Mouse (Mus musculus) gastrocnemius, postnatal 10 days (tissue): ENCODE data around the gene Tsc22d1. TPM values are rescaled to one million over a fixed set of nuclear protein-coding genes. Genes with fewer than 3 reads are reported as not detected.
A peak's percentile ranks its signal among the peaks of the same experiment; 100 is the strongest.

ENCODE experiments used
- DNase-seq: peaks from one replicate; pipeline ENCODE4 v3.0.0; 2021; ENCODE audit warnings: mixed read lengths
- total RNA-seq, 2 experiments: library from RNA; stranded (reverse); gene quantifications; 2 replicates each; pipeline ENCODE4 v1.2.3; 2021

Tsc22d1 gene
- total RNA-seq, 2 experiments from 2014 or later: 155 to 161 TPM

DNA sequence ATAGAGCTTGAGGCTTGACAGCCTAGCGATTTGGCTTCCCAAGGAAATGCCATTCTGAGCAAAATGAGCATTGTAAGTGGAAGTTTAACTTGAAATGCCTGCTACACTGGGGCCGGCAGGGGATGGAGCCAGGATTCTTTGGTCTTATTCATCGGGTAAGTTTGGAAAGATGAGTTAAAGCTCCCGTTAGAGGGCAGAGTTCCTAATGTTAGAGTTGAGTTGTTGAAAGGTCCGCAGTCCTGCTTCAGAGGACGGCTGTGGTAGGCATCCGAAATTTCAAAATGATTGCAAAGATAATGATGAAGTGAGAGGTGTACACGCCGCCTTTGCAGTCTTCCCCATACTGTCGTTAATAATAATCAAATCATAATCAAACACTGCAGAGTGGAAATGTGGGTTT is 27.4 kb downstream of the Tsc22d1 start:
- DNase-seq: no peak

DNA sequence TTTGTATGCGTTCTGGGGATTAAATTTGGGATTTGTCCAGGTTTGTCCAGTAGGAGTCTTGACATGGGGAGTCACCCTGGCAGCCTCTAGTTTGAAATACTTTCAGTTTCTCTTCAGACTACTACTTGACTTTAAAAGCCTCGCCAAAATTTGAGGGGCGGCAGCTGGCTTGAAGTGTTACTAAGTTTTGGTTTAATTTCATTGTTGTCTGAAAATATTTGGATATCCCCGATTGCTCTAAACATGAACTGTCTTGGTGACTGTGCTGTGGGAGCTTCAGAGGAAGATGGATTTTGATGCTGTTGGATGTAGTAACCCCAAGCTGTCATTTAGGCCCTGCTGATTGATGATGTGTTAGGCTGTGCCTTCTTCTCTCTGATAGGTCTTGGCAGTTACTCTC is 34.2 kb downstream of the Tsc22d1 start:
- no peak for DNase-seq

DNA sequence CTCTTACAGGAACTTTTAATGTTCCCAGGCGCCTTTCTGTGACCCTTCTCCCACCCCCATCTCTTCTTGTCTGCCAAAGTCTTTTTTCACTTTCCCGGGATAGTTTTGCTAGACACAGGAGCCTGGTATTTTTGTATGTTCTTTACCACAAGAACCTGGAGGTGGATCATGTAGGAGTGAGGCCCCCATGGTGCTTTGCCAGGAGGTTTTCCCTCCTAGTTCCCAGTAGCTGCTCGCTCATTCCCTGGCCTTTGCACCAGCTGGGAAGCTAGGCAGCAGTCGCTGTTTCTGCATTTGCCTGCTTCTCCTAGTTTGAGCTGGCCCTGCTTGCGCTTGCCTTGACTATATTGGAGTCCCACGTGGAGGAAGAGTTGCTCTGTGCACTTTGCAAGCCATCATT is 36.2 kb downstream of the Tsc22d1 start:
- no peak for DNase-seq

DNA sequence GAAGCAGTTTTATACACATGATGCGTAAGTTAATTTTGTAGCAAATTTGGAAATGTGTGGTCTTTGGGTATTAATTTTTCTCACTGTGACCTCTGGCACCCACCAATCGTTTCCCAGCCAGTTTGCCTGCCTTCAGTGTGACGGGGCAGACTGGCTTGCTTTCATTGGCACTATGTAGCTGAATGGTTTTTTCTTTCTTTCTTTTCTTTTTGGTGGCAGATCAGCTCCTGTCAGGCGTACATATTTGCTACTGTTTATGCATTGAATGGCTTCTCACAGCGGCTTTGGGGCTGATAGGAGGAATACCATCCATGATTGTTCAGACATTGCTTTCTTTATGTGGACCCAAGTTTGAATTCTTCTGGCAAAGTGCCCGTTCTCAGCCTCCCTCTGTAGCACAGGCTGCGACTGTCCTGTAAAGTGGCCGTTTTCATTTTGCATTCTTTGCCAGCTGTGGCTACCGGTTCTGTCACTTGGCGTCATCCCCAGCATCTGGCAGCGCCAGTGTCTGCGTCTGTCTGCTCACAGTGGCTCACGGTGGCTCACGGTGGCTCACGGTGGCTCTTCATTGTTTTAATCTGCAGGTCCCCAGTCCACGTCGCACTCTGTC is 38.1 kb downstream of the Tsc22d1 start:
- no peak for DNase-seq

DNA sequence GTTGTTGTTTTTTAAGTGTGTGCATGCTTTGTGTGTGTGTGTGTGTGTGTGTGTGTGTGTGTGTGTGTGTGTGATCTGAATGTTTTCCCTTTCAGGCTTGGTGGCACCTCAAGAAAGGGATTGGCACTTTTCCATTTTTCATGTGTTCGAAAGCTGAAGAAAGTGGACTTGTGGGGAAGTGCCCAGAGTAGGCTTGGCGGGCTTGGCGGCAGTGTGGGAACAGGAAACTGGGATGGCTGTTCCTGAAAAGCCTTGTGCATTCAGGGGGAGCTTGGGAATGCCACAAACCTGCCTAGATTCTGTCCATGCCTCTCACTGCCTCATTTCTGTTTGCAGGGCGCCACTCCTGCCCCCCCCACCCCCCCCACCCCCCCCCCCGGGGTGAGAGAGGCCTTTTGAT is 39.9 kb downstream of the Tsc22d1 start:
- no peak for DNase-seq

DNA sequence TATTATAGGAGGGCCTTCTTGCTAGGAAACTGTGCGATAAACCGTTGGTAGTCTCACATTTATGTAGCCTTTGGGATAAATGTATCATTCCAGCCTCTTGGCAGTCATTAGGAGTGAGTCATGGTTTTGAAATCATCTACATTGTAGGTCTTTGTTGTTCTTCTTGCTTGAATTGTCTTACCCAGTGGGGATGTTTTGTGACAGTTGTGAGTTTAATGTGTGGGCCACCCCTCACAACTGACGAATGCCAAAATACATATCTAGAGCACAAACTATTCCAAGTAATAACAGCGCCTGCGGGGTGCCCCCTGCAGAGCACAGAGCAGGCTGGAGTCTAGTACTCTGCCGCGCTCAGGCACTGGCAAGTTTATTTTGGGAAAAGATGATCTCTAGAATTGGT is 40.4 kb downstream of the Tsc22d1 start:
- DNase-seq: no peak

DNA sequence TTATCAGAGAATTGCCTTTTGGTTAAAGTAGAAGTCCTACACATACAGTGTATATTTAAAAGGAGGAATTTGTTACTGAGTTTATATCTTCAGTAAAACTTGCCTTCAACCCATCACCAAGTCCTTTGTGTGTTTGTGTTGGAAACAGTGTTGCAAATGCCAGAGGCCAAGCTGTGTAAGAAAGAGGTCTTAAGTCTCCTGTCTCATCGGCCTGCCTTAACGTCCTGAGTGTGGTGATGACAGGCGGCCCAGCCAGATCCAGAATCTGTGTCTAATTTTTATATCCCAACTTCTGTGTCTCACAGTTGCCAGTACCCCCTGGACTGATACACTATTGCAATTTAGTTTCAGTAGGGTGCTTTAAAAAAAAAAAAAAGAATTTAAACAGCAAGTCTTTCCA is 42.9 kb downstream of the Tsc22d1 start:
- no peak for DNase-seq

DNA sequence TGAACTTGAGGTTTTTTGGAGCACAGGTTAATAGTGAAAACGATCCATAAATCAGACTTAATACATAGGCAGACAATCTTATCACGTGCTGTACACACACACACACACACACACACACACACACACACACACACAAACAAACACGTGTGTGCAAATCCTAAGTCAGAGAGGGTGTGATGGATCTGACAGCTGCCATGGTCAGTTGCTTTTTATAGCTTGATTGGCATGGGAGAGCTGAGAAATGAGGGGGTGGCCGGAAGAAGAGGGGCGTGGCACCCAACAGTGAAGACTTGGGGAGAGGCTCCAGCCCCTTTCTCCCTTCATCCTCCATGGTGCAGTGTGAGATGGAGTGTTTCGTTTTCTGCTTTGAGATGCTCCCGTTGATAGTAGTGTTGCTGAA is 45.4 kb downstream of the Tsc22d1 start:
- DNase-seq: no peak

DNA sequence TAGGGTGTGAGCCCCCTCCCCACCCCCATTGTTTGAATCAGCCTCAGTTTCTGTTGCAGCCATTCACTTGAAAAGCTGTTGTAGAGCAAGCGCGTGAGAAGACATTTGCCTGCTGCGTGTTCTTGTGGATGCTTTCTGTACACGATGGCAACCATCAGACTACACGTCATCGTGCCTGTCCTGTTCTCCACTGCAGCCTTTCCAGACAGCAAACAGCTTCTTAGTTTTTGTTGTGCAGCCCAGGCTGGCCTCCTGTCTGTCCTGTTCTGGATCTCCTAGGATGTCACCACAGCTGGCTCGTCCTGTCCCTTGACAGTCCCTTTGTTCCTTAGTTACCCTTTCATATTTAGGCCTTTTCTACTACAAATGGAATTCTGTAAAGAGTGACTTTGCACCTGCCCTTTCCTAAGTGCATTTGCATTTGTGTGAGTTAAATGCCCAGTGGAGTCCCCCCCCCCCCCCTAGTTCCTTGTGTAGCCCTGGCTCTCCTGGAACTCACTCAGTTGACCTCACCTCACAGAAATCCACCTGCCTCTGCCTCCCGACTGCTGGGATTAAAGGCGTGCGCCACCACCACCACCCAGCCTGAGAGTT is 46.5 kb downstream of the Tsc22d1 start:
- no peak for DNase-seq

DNA sequence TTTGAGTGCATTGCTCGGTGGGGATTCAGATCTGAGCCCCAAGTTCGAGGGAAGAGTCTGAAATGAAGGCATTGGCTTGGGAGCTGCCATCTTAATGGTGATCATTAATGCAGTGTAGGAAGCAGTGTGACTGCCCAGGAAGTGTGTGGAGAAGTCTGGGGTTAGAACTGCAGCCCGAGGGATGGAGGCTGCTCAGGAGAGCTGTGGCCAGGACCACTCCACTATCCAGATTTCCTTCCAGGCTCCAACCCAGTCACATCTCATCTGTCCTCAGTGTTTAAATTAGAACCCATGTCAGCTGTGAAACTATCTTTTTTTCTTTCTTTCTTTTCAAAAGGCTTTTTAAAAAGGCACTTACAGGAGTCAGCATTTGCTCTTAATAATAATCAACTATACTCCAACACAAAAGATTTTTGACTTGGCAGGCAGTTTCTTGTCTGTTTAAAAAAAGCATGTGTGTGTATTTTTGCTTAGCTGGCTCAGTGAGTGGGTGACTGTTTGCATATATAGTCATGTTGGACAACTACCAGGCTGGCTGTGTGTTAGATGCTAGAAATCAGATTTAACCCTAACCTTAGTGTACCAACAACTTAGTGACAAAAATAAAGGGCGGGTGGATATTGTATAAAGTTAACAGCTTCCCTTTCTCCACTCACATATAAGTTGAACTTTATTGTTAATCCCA is 48.8 kb downstream of the Tsc22d1 start:
- no peak for DNase-seq

DNA sequence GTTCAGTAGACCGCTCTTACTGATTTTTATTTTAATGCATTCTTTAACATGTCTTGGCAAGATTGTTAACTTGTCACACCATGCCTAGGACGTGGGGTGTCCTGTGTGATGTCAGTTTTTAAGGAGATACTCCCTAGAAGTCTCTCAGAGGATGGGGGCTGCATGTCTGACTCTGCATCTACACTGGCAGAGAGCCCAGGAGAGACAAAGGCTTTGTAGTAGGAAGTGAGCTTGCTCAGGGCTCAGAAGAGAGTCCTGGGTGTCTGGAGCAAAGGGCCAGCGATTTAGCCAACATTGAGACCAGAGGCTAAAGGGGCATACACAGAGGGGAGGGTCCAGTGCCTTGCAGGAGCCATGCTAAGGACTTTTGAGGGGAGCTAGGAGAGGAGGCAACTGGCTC is 50.2 kb downstream of the Tsc22d1 start:
- DNase-seq: no peak

DNA sequence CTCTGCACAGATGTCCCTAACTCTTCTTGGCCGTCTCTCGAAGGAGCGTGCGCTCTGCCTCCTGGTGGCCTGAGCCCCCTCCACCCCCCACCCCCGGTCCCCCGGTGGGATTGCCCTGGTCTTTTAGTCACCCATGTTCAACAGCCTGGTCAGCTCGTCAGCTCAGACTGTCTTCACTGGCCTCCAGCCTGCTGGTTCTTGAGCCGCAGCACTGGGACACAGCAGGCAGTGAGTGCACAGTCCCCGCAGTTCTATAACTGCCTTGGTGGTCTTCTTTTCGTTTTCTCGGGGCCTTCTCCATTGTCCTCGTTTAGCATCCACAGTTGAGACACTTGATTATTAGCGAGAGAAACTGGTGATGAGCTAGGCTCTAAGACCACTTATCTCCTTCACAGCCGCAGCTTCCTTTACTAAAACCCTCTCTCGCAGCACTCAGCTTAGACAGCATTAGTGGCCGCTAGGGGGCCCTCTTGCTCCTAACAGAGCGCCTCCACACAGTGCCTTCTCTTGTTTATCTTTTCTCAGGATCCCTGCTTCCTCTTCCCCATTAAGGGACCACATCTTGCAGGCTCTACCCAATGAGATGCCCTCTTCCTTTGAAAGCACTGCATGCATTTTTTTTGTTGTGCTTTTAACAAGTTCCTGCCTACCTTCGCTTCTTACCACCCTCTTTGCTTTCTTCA is 52.0 kb downstream of the Tsc22d1 start:
- DNase-seq: peak; percentile 91

DNA sequence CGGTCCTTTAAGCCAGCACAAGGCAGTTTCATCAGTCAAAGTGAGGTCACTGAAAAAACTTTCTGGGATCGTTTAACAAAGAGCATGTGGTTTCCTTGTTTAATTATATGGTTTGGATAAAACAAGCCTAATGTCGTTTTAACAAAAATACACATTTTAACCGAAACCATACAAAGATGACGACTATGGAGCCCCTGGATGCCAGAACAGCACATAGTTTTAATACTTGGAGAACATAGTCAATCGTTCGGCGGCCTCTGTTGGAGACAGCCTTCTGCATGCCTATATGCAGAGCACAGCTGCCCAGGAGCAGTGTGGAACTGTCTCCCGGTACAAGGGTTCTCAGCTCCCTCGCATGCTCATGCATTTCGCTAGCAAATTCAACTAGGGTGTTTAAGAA is 53.2 kb downstream of the Tsc22d1 start:
- DNase-seq: no peak

DNA sequence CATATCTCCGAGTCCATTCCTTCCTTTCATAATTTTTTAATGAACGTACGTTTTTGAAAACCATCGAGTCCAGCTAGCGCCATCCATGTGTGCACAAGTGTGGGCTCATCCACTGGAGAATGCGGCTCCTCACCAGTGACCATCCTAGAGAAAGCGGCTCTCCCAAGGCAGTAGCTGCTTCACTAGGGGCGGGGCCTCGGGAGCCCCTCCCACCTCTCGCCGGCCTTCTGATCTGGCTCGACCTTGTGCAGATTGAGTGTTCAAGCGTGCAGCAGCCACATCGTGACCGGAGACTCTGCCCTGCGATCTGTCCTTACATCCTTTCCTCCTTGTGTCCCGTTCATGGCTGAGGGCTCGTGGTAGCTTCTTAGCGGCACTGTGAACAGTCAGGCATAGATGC is 56.5 kb downstream of the Tsc22d1 start:
- no peak for DNase-seq

DNA sequence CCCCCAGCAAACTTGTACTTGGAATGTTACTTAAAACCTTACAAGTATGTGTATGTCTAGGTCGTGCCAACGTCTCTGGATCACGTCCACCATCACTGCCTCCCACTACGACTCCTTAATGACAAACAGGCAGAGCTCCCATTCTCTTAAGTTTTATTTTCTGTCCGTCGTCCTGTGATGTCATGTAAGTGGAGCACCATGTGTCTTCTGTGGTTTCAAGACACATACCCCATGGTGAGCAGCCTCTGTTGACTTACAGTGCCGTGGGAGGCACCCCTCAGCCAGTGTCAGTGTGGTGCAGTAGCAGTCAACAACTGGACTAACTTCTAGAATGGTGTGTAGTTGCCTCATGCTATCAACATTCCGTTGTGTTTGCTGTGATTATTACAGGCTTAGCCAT is 57.7 kb downstream of the Tsc22d1 start:
- DNase-seq: no peak

DNA sequence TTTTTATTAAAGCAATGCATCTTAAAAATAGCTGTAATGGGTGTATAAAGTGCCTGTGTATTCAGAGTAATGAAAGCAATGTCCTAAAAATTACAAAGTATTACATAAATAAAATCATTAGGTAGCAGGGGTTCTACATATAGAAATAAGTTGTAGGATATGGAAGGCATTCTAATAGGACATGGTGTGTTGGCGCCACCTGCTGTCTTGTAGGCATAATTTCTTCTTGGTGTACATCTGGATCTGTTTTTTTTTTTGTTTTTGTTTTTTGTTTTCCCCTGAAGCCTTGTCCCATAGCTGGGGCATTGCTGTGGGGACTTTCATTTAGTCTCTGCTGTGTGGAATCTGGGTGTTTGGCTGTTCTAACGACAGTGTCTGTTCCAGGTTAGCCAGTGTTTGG is 58.6 kb downstream of the Tsc22d1 start:
- DNase-seq: peak; percentile 44

DNA sequence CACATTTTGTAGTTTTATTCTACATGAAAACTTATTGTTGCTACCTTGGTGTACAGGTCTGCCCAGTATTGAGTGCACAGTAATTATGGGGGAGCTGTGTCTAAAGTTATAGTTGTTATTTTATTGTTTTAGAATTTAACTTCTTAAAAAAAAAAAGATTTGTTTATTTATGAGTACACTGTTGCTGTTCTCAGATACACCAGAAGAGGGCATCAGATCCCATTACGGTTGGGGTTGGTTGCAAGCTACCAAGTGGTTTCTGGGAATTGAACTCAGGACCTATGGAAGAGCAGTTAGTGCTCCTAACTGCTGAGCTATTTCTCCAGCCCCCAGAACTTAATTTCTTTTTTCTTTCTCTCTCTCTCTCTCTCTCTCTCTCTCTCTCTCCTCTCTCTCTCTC is 59.4 kb downstream of the Tsc22d1 start:
- no peak for DNase-seq

DNA sequence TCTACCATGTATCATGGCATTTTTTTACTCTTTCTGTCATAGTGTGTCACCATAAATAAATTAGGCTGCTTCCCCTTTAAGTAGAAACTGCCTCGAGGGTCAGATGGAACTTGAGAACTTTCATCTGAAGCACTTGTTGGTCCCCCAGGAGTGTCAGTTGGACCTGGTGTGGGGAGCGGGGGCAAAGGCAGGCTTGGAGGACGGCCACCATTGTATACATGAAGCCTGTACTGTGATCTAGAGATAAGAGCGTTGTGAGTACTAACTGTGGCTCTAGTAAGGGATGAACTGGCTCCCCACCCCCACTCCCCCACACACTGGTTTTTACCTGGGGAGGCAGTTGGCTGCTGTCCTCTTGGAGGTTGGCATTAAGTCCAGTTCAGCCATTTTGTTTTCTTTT is 62.0 kb downstream of the Tsc22d1 start:
- no peak for DNase-seq

DNA sequence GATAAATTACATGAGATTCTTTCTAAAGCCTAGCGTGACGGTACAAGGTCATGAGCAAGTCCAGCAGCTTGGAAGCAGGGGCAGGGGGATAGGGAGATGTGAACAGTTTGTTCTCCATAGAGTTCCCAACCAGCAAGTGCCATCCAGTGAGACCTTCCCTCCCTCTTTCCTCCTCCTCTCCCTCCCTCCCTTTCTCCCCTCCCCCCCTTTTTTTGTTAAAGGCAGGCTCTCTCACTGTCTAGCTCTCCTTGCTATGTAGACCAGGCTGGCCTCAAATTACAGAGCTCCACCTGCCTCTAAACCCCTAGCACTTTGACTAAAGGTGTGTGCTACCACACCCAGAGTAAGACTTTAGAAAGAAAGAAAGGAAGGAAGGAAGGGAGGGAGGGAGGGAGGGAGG is 63.3 kb downstream of the Tsc22d1 start:
- no peak for DNase-seq

DNA sequence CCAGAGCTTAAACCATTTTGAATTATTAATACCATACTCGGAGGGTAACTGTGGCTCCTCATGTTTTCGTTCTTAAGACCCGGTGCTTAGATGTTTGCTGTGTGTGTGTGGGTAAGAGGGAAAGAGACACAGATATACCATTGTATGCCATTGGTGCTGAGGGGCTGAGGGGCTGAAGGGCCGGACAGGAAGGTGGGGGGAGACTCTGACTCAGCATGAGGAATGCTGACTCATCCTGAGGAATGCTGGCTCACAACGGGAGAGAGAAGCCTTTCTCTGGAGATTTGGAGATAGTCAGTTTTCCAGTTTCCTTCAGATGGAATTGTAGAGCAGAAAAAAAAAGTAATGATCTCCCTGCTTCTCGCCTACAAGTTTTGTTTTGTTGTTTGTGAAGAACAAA is 63.9 kb downstream of the Tsc22d1 start:
- DNase-seq: no peak

DNA sequence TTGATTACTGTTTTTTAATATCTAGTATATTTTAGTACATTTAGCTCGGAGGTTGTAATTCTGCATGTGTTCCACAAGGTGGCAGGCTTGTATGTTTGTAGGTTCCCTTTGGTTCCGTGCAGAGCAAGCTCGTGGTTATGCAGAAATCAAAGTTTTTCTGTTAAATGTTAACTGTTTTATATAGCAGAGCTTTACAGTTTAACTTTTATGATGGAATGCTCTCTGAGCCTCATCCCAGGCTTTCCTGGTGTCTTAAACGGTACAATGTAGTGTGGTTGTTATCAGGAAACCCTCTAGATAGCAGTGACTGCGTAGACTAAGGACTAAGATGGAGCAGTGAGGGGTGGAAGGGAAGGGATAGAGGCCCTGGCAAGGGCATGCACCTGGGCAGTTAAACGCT is 65.1 kb downstream of the Tsc22d1 start:
- no peak for DNase-seq

DNA sequence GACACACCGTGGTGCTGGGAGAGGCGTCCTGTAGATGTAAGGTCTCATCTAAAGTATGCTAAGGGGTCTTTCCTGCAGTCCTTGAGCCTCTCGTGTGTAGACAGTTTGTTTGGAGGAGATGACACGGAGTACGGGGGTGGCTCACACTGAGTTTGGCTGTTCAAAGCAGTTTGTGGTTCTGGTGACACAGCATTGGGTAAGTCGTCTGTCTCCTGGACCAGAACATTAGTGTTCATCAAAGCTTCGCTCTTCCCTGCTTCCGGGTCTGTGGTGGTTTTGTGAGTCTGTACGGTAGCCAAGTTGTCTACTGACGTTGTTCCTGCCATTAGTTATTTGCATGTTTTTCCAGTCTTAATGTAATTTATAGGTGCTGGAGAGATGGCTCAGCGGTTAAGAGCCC is 65.7 kb downstream of the Tsc22d1 start:
- DNase-seq: no peak

DNA sequence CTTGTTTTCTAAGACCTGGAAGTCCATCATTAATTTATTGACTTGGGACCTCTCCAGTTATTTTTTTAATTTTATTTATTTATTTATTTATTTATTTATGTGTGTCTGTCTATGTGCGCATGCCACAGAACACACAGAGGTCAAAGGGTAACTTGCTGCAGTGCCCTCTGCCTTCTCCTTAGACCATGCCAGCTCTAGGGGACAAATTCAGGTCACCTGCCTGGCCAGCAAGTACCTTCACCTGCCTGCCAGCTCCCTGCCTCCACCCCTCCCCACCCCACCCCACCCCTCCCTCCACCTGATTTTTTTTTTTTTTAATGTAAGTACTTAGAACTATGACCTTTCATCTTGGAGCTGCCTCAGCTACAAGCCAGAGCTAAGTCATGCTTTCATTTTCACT is 68.9 kb downstream of the Tsc22d1 start:
- no peak for DNase-seq

DNA sequence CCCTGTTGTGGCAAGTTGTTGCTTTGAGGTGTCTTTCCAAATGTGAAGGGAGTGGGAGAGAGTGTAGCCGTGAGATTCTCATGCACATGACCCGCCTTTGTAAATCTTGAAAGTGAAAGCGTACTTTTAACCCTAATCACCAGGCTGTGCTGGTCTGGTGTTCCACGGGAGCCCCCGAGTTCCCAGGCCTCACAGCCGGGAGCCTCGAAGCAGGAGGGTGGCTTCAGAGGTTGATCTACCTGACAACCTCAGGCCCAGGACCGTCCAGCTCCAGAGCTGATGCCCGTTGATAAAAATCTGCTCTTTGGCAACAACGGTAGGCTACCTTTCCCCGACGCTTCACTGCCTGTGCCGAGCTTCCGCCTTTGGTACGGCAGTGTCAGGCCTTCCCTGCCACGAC is 72.8 kb downstream of the Tsc22d1 start:
- DNase-seq: no peak
